Mouse (Mus musculus) spleen, adult 2 months (tissue): ENCODE results near the gene Cpsf2. TPM values are rescaled to one million over a fixed set of nuclear protein-coding genes. Genes with fewer than 3 reads are reported as not detected.
"Not testable (repeated sequence)": the region's sequence is repeated elsewhere in the genome, so short reads cannot be mapped to it uniquely, and the experiment has no call there.

Source experiments
- DNase-seq, 2 experiments: peaks; one replicate each; pipeline versions ENCODE4 v3.0.0 to v3.0.0-alpha.2; 2012 to 2021; ENCODE audit warnings: low spot score in 2 of 2, low read depth in 1 of 2
- H3K27ac ChIP-seq: fragments of 200-500 bp; 2 replicates; pipeline ENCODE4 v1.5.1; 2012; ENCODE audit warnings: low read length, inconsistent platforms; ENCODE audit not compliant: insufficient read depth
- H3K27me3 ChIP-seq: fragments of 200-500 bp; 2 replicates; pipeline ENCODE4 v1.6.1; 2012; ENCODE audit warnings: mild to moderate bottlenecking, moderate library complexity, low read length, inconsistent platforms; ENCODE audit not compliant: control insufficient read depth, insufficient read depth
- H3K36me3 ChIP-seq: fragments of 200-500 bp; 2 replicates; pipeline ENCODE4 v1.6.1; 2012; ENCODE audit warnings: mild to moderate bottlenecking, low read length, inconsistent platforms; ENCODE audit not compliant: control insufficient read depth, insufficient read depth
- H3K4me1 ChIP-seq: fragments of 200-500 bp; 2 replicates; pipeline ENCODE4 v1.6.1; 2011; ENCODE audit warnings: inconsistent platforms; ENCODE audit not compliant: control insufficient read depth, insufficient read depth, insufficient read length
- H3K4me3 ChIP-seq: fragments of 200-500 bp; 2 replicates; pipeline ENCODE4 v1.5.1; 2011; ENCODE audit warnings: mild to moderate bottlenecking, inconsistent platforms; ENCODE audit not compliant: insufficient read depth, insufficient read length; ENCODE audit errors: extremely low read depth
- CTCF ChIP-seq: fragments of 200-500 bp; IDR thresholded peaks from 2 replicates; pipeline ENCODE4 v1.5.1; 2011; ENCODE audit warnings: mild to moderate bottlenecking, inconsistent platforms; ENCODE audit not compliant: insufficient read depth, insufficient read length, insufficient replicate concordance; ENCODE audit errors: extremely low read depth
- POLR2A ChIP-seq: fragments of 200-500 bp; IDR thresholded peaks from 2 replicates; pipeline ENCODE4 v1.6.1; 2011; ENCODE audit warnings: low read depth, low read length, inconsistent platforms
- WGBS: fragments of 180-500 bp; shearing (Covaris S2); methylation state at CpG from one replicate; pipeline ENCODE4 v1.1.7; 2018; 5-methylcytosine and 5-hydroxymethylcytosine counted together
- polyA plus RNA-seq: library from polyadenylated mRNA; depleted of rRNA; stranded (reverse); fragments of >200 nt; gene quantifications from 2 replicates; pipeline ENCODE4 v1.2.3, GENCODE M21; 2012

Cpsf2 gene
- polyA plus RNA-seq, 1 experiment = 3.6 TPM

GRCm38 (mm10) chr12:101957079-101957941, 18.5 kb upstream of the Cpsf2 start:
- Histone ChIP-seq H3K27me3 (no peaks in the 10 kb centered on the region), H3K4me1 (peaks cover 12% of the 10 kb centered on the region; the same call in 1 of the 2 replicates), H3K36me3 (no peaks in the 10 kb centered on the region), H3K27ac (peak overlapping the region; percentile 49), H3K4me3 (peak overlapping the region; percentile 80)
- no peak for TF ChIP-seq CTCF
- no peak for TF ChIP-seq POLR2A
- no peak for DNase-seq
- WGBS = 5% methylated on average over 26 of the region's 26 CpGs

GRCm38 (mm10) chr12:101957942-101958544, 17.7 kb upstream of the Cpsf2 start, which contains the start of gene Atxn3:
TSS of gene Atxn3 (minus strand) at chr12:101958246.
- WGBS = under 1% methylated on average over 48 of the region's 54 CpGs
- peak; percentile 93 to 98 for DNase-seq
- Histone ChIP-seq H3K4me3 (peak within 1 kb of the TSS; percentile 80), H3K4me1 (peaks cover 12% of the 10 kb centered on the region; the same call in 1 of the 2 replicates), H3K36me3 (no peaks in the 10 kb centered on the region), H3K27ac (peak within 1 kb of the TSS; percentile 85), H3K27me3 (no peaks in the 10 kb centered on the region)
- peak; percentile 64; the same call in 1 of the 2 replicates for TF ChIP-seq CTCF
- no peak for TF ChIP-seq POLR2A

- Histone ChIP-seq H3K27me3 (no peaks in the 10 kb centered on the region), H3K4me3 (peak overlapping the region; percentile 40; the same call in 1 of the 2 replicates), H3K4me1 (peaks cover 12% of the 10 kb centered on the region; the same call in 1 of the 2 replicates), H3K27ac (peak overlapping the region; percentile 85), H3K36me3 (no peaks in the 10 kb centered on the region)
- 10% methylated on average over 9 of the region's 9 CpGs for WGBS
- no peak for DNase-seq
- TF ChIP-seq POLR2A (no peak), CTCF (no peak)
Measured at GRCm38 (mm10) chr12:101958556-101958955, 17.2 kb upstream of the Cpsf2 start.

- DNase-seq, H3K27me3 ChIP-seq, H3K36me3 ChIP-seq: not testable (repeated sequence)
- Histone ChIP-seq H3K27ac (peak overlapping the region; percentile 85), H3K4me3 (peak overlapping the region; percentile 40; the same call in 1 of the 2 replicates), H3K4me1 (peaks cover 12% of the 10 kb centered on the region; the same call in 1 of the 2 replicates)
- WGBS = 83% methylated on average over 5 of the region's 5 CpGs
Measured at GRCm38 (mm10) chr12:101958960-101959780, 16.6 kb upstream of the Cpsf2 start.

GRCm38 (mm10) chr12:101971311-101971710, 4.5 kb upstream of the Cpsf2 start:
- H3K36me3 ChIP-seq = peaks cover 13% of the 10 kb centered on the region; the same call in 1 of the 2 replicates
- no peaks in the 10 kb centered on the region; the same call in 1 of the 2 replicates for H3K4me1 ChIP-seq
- no peak for DNase-seq
- 65% methylated on average over 2 of the region's 2 CpGs for WGBS
- no peaks in the 10 kb centered on the region for H3K27me3 ChIP-seq
- no peak overlapping the region for H3K27ac ChIP-seq
- no peak for TF ChIP-seq POLR2A
- no peak for TF ChIP-seq CTCF
- no peak overlapping the region for H3K4me3 ChIP-seq

- Histone ChIP-seq H3K36me3 (peaks cover 11% of the 10 kb centered on the region; the same call in 1 of the 2 replicates), H3K27ac (peak overlapping the region; percentile 3; the same call in 1 of the 2 replicates), H3K4me3 (no peak overlapping the region), H3K4me1 (peaks cover 5% of the 10 kb centered on the region; the same call in 1 of the 2 replicates), H3K27me3 (no peaks in the 10 kb centered on the region)
- WGBS = 86% methylated on average over 3 of the region's 3 CpGs
- no peak for DNase-seq
- TF ChIP-seq POLR2A (no peak), CTCF (no peak)
Measured at GRCm38 (mm10) chr12:101972230-101972629, 3.6 kb upstream of the Cpsf2 start.
